Mouse (Mus musculus) layer of hippocampus, adult 2 months (tissue): ENCODE measurements at regions not wholly inside any gene's neighbourhood (a gene's known extent, or its start where the extent isn't known, plus 50 kb on each side); places are given as distances from the start of the nearest gene placed in this dataset.
A peak's percentile ranks its signal among the peaks of the same experiment; 100 is the strongest.

Experiments used
- DNase-seq, 2 experiments: peaks; one replicate each; pipeline ENCODE4 v3.0.0; 2022; ENCODE audit warnings: low spot score in 2 of 2
- H3K27ac ChIP-seq: fragments of 200-600 bp; 2 replicates; pipeline ENCODE4 v1.8.1; 2022
- H3K4me3 ChIP-seq: fragments of 200-600 bp; 2 replicates; pipeline ENCODE4 v1.8.1; 2022; ENCODE audit warnings: mild to moderate bottlenecking
- CTCF ChIP-seq: fragments of 200-600 bp; conservative IDR thresholded peaks from 2 replicates; pipeline ENCODE4 v1.8.1; 2022; ENCODE audit warnings: antibody characterized with exemption, mild to moderate bottlenecking, moderate library complexity

GRCm38 (mm10) chr9:33240914-33241635 lies 605.1 kb downstream of the Ets1 start:
- TF ChIP-seq CTCF, result no peak
- Histone ChIP-seq H3K4me3 (no peak overlapping the region), H3K27ac (no peak overlapping the region)
- no peak for DNase-seq

GRCm38 (mm10) chr9:33246932-33247331 lies 610.9 kb downstream of the Ets1 start:
- H3K4me3 ChIP-seq, result no peak overlapping the region
- DNase-seq, result peak in 1 of 2 experiments; percentile 67
- no peak overlapping the region for H3K27ac ChIP-seq
- TF ChIP-seq CTCF, result peak; percentile 89

GRCm38 (mm10) chr9:33258241-33258640 lies 622.2 kb downstream of the Ets1 start:
- no peak overlapping the region for H3K27ac ChIP-seq
- H3K4me3 ChIP-seq, result no peak overlapping the region
- DNase-seq, result no peak
- TF ChIP-seq CTCF, result no peak

GRCm38 (mm10) chr9:33260171-33260570 lies 624.1 kb downstream of the Ets1 start:
- Histone ChIP-seq H3K4me3 (no peak overlapping the region), H3K27ac (no peak overlapping the region)
- TF ChIP-seq CTCF, result peak; percentile 91
- DNase-seq, result peak; percentile 63 to 77

- no peak for DNase-seq
- Histone ChIP-seq H3K27ac (no peak overlapping the region), H3K4me3 (no peak overlapping the region)
- no peak for TF ChIP-seq CTCF
These were observed 653.4 kb downstream of the Ets1 start for GRCm38 (mm10) chr9:33289381-33289780.

- peak; percentile 55 to 57 for DNase-seq
- Histone ChIP-seq H3K27ac (no peak overlapping the region), H3K4me3 (no peak overlapping the region)
- TF ChIP-seq CTCF, result no peak
These were observed 656.1 kb downstream of the Ets1 start for GRCm38 (mm10) chr9:33292116-33292515.

GRCm38 (mm10) chr9:33295925-33296324 lies 659.9 kb downstream of the Ets1 start:
- no peak for DNase-seq
- no peak overlapping the region for H3K4me3 ChIP-seq
- no peak for TF ChIP-seq CTCF
- no peak overlapping the region for H3K27ac ChIP-seq

GRCm38 (mm10) chr9:33319525-33320025 lies 683.6 kb downstream of the Ets1 start:
- DNase-seq, result no peak
- no peak for TF ChIP-seq CTCF

GRCm38 (mm10) chr9:33327722-33328121 lies 691.7 kb downstream of the Ets1 start:
- H3K4me3 ChIP-seq, result no peak overlapping the region
- no peak for TF ChIP-seq CTCF
- DNase-seq, result peak; percentile 21 to 69
- peak overlapping the region; percentile 56 for H3K27ac ChIP-seq

More at GRCm38 (mm10) chr9:33319525-33320025, 683.6 kb downstream of the Ets1 start:
- Histone ChIP-seq H3K4me3 (no peak overlapping the region), H3K27ac (no peak overlapping the region)

- no peak overlapping the region for H3K4me3 ChIP-seq
- H3K27ac ChIP-seq, result no peak overlapping the region
- no peak for TF ChIP-seq CTCF
- DNase-seq, result no peak
These were observed 714.2 kb downstream of the Ets1 start for GRCm38 (mm10) chr9:33350258-33350657.

GRCm38 (mm10) chr9:33356621-33357020 lies 720.6 kb downstream of the Ets1 start:
- TF ChIP-seq CTCF, result no peak
- Histone ChIP-seq H3K27ac (no peak overlapping the region), H3K4me3 (no peak overlapping the region)
- DNase-seq, result no peak

GRCm38 (mm10) chr9:33360966-33361365 lies 724.9 kb downstream of the Ets1 start:
- H3K4me3 ChIP-seq, result no peak overlapping the region
- no peak for TF ChIP-seq CTCF
- no peak for DNase-seq
- no peak overlapping the region for H3K27ac ChIP-seq

- Histone ChIP-seq H3K27ac (no peak overlapping the region), H3K4me3 (no peak overlapping the region)
- DNase-seq, result no peak
- TF ChIP-seq CTCF, result no peak
These were observed 753.1 kb downstream of the Ets1 start for GRCm38 (mm10) chr9:33389170-33389569.

- no peak for DNase-seq
- H3K27ac ChIP-seq, result no peak overlapping the region
- TF ChIP-seq CTCF, result no peak
These were observed 768.7 kb downstream of the Ets1 start for GRCm38 (mm10) chr9:33404691-33405090.

GRCm38 (mm10) chr9:33407517-33407916 lies 771.5 kb downstream of the Ets1 start:
- DNase-seq, result no peak
- no peak for TF ChIP-seq CTCF

More at GRCm38 (mm10) chr9:33404691-33405090, 768.7 kb downstream of the Ets1 start:
- no peak overlapping the region for H3K4me3 ChIP-seq

More at GRCm38 (mm10) chr9:33407517-33407916, 771.5 kb downstream of the Ets1 start:
- no peak overlapping the region for H3K27ac ChIP-seq
- no peak overlapping the region for H3K4me3 ChIP-seq
